Mouse (Mus musculus) kidney, embryonic 14.5 days (tissue): ENCODE data around the gene Slco1a6. TPM values are rescaled to one million over a fixed set of nuclear protein-coding genes. Genes with fewer than 3 reads are reported as not detected.
A peak's percentile ranks its signal among the peaks of the same experiment; 100 is the strongest.
"Not testable (repeated sequence)": the region's sequence is repeated elsewhere in the genome, so short reads cannot be mapped to it uniquely, and the experiment has no call there.

Experiments
- ATAC-seq: fragments of 200-750 bp; cut with Nextera tagmentation; 2 replicates; pipeline ENCODE4 v1.8.0; 2017; ENCODE audit warnings: moderate number of reproducible peaks, mild to moderate bottlenecking, moderate TSS enrichment, moderate library complexity; ENCODE audit not compliant: low FRiP score, low TSS enrichment
- H3K27ac ChIP-seq: fragments of 300-500 bp; sonication (generic); 2 replicates; pipeline ENCODE4 v1.5.1; 2014; ENCODE audit warnings: low read depth, mild to moderate bottlenecking, low read length, moderate library complexity, mixed read lengths
- H3K27me3 ChIP-seq: fragments of 300-500 bp; sonication (generic); 2 replicates; pipeline ENCODE4 v1.6.1; 2014; ENCODE audit warnings: mild to moderate bottlenecking, low read length; ENCODE audit not compliant: control insufficient read depth, insufficient read depth
- H3K36me3 ChIP-seq: fragments of 300-500 bp; sonication (generic); 2 replicates; pipeline ENCODE4 v1.6.1; 2014; ENCODE audit warnings: low read length, mixed read lengths; ENCODE audit not compliant: control insufficient read depth, insufficient read depth
- H3K4me1 ChIP-seq: fragments of 300-500 bp; sonication (generic); 2 replicates; pipeline ENCODE4 v1.6.1; 2014; ENCODE audit warnings: low read length, mixed read lengths; ENCODE audit not compliant: control insufficient read depth, insufficient read depth
- H3K4me2 ChIP-seq: fragments of 300-500 bp; sonication (generic); replicated peaks from 2 replicates; pipeline ENCODE4 v1.6.1; 2014; ENCODE audit warnings: low read depth, mild to moderate bottlenecking, low read length
- H3K4me3 ChIP-seq: fragments of 300-500 bp; sonication (generic); 2 replicates; pipeline ENCODE4 v1.5.1; 2014; ENCODE audit warnings: mild to moderate bottlenecking, low read length
- H3K9ac ChIP-seq: fragments of 300-500 bp; sonication (generic); 2 replicates; pipeline ENCODE4 v1.6.1; 2014; ENCODE audit warnings: low read depth, mild to moderate bottlenecking, low read length, moderate library complexity
- H3K9me3 ChIP-seq: fragments of 300-500 bp; sonication (generic); 2 replicates; pipeline ENCODE4 v1.6.1; 2016; ENCODE audit warnings: low read length; ENCODE audit not compliant: control insufficient read depth
- WGBS: fragments of 180-500 bp; shearing (Covaris S2); extraction: QIAGEN DNeasy Blood & Tissue Kit; methylation state at CpG from one replicate; pipeline ENCODE4 v1.1.7; 2014; 5-methylcytosine and 5-hydroxymethylcytosine counted together
- polyA plus RNA-seq: library from polyadenylated mRNA; unstranded; fragments of >200 nt; fragmentation: Nextera tagmentation; extraction: Ambion mirVana; gene quantifications from 2 replicates; pipeline ENCODE4 v1.2.1, GENCODE M21; 2014

The Slco1a6 gene
- polyA plus RNA-seq, 1 experiment from 2014 or later, result 1.3 TPM

- ATAC-seq, result no peak
- Histone ChIP-seq H3K9ac (no peak overlapping the region), H3K9me3 (no peaks in the 10 kb centered on the region), H3K4me1 (no peaks in the 10 kb centered on the region), H3K4me2 (no peak overlapping the region), H3K27me3 (no peaks in the 10 kb centered on the region), H3K4me3 (no peak overlapping the region), H3K27ac (no peak overlapping the region), H3K36me3 (no peaks in the 10 kb centered on the region)
- 72% methylated on average over 1 of the region's 1 CpGs for WGBS
Measured at GRCm38 (mm10) chr6:142191962-142192361, 16.4 kb downstream of the Slco1a6 start.

GRCm38 (mm10) chr6:142187426-142187825 lies 20.9 kb downstream of the Slco1a6 start:
- H3K9me3 ChIP-seq, result no peaks in the 10 kb centered on the region
- 96% methylated on average over 3 of the region's 3 CpGs for WGBS

DNA sequence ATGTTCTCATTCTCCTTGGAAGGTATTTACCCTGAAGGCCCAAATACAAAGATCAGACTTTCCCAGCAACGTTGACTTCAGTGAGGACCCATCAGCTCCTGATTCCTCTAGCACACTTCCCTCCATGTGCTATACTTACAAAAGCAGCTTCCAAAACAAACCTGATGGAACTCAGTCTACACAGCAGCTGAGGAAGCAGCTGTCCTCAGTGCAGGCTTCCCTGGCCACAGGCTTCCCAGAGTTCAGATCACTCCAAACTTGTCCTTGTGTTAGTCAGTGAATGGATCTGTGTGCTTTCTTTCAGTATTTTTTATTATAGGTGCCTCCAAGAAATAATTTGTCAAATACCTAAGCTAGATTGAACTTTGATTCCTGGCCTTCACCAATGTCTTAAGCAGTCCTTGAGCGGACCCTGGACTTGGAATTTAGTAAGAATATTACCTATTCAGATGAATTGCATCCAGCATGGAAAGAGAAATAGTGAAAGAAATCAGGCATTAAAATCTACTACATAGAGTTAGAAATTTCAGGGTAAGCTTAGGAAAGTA lies 22.4 kb downstream of the Slco1a6 start:
- WGBS, result 75% methylated on average over 2 of the region's 2 CpGs
- Histone ChIP-seq H3K9me3 (no peaks in the 10 kb centered on the region), H3K4me1 (no peaks in the 10 kb centered on the region), H3K27ac (no peak overlapping the region), H3K27me3 (no peaks in the 10 kb centered on the region), H3K4me2 (no peak overlapping the region), H3K9ac (no peak overlapping the region), H3K36me3 (no peaks in the 10 kb centered on the region), H3K4me3 (no peak overlapping the region)
- ATAC-seq, result no peak

More at GRCm38 (mm10) chr6:142187426-142187825, 20.9 kb downstream of the Slco1a6 start:
- Histone ChIP-seq H3K4me1 (no peaks in the 10 kb centered on the region), H3K4me2 (no peak overlapping the region), H3K36me3 (no peaks in the 10 kb centered on the region), H3K4me3 (no peak overlapping the region), H3K27ac (no peak overlapping the region), H3K9ac (no peak overlapping the region), H3K27me3 (no peaks in the 10 kb centered on the region)
- ATAC-seq, result no peak

GRCm38 (mm10) chr6:142163406-142163805 lies 44.9 kb downstream of the Slco1a6 start:
- H3K4me1 ChIP-seq, result no peaks in the 10 kb centered on the region
- H3K36me3 ChIP-seq, result no peaks in the 10 kb centered on the region
- H3K4me2 ChIP-seq, result no peak overlapping the region
- H3K27me3 ChIP-seq, result no peaks in the 10 kb centered on the region
- no peak for ATAC-seq
- H3K4me3 ChIP-seq, result no peak overlapping the region
- no peaks in the 10 kb centered on the region for H3K9me3 ChIP-seq
- no peak overlapping the region for H3K27ac ChIP-seq
- 81% methylated on average over 5 of the region's 5 CpGs for WGBS
- H3K9ac ChIP-seq, result no peak overlapping the region

- no peak overlapping the region for H3K4me3 ChIP-seq
- H3K4me2 ChIP-seq, result no peak overlapping the region
- H3K9me3 ChIP-seq, result no peaks in the 10 kb centered on the region
- H3K27me3 ChIP-seq, result no peaks in the 10 kb centered on the region
- no peak overlapping the region for H3K27ac ChIP-seq
- H3K36me3 ChIP-seq, result no peaks in the 10 kb centered on the region
- WGBS, result 88% methylated on average over 2 of the region's 2 CpGs
- H3K4me1 ChIP-seq, result no peaks in the 10 kb centered on the region
- no peak; the same call in 1 of the 2 replicates for ATAC-seq
- H3K9ac ChIP-seq, result no peak overlapping the region
Measured at GRCm38 (mm10) chr6:142161171-142161570, 47.1 kb downstream of the Slco1a6 start.

- WGBS, result 90% methylated on average over 2 of the region's 10 CpGs
- not testable (repeated sequence) for H3K9ac ChIP-seq, H3K4me3 ChIP-seq, H3K4me2 ChIP-seq, H3K27ac ChIP-seq, H3K36me3 ChIP-seq, H3K9me3 ChIP-seq, H3K4me1 ChIP-seq, H3K27me3 ChIP-seq, ATAC-seq
Measured at GRCm38 (mm10) chr6:142154081-142154480, 54.2 kb downstream of the Slco1a6 start.

- ATAC-seq, result no peak
- H3K36me3 ChIP-seq, result no peaks in the 10 kb centered on the region
- H3K9ac ChIP-seq, result no peak overlapping the region
- no peaks in the 10 kb centered on the region for H3K4me1 ChIP-seq
- H3K4me3 ChIP-seq, result no peak overlapping the region
- no peak overlapping the region for H3K4me2 ChIP-seq
- H3K27ac ChIP-seq, result no peak overlapping the region
- no peaks in the 10 kb centered on the region; the same call in 1 of the 2 replicates for H3K9me3 ChIP-seq
- WGBS, result 98% methylated on average over 1 of the region's 1 CpGs
- no peaks in the 10 kb centered on the region for H3K27me3 ChIP-seq
Measured at GRCm38 (mm10) chr6:142148371-142148770, 60.0 kb downstream of the Slco1a6 start.

DNA sequence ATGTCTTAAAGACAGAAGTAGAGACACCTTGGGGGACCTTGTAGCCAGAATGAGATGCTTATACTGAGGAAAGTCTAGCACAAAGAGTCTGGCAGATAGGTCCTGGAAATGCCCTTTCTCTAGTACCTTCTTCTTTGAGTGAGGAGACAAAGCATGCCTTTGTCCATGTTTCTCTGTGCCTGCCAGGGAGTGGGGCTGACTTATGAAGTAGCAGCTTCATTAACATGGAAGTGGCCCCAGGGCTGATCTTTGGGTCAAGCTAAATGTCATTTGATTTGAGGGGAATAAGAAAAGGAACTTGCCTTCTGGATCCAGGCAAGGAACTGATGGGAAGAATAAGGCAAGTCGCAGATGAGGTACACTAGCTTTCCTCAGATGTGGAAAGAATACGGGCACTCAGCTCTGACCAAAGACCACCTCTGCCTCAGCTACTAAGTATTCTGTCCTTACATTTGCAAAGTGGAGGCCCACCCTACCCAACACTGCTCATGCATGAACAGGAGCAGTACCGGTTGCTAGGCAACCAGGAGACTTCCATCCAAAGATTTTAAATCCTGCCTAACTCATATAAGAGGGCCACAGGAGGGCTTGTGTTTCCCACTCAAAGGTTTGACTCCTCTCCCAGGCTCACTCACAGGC lies 96.5 kb downstream of the Slco1a6 start:
- 74% methylated on average over 3 of the region's 3 CpGs for WGBS
- Histone ChIP-seq H3K27ac (no peak overlapping the region), H3K4me2 (no peak overlapping the region), H3K4me3 (no peak overlapping the region), H3K9me3 (no peaks in the 10 kb centered on the region), H3K36me3 (no peaks in the 10 kb centered on the region), H3K27me3 (no peaks in the 10 kb centered on the region), H3K9ac (no peak overlapping the region), H3K4me1 (no peaks in the 10 kb centered on the region)
- ATAC-seq, result peak; percentile 93

DNA sequence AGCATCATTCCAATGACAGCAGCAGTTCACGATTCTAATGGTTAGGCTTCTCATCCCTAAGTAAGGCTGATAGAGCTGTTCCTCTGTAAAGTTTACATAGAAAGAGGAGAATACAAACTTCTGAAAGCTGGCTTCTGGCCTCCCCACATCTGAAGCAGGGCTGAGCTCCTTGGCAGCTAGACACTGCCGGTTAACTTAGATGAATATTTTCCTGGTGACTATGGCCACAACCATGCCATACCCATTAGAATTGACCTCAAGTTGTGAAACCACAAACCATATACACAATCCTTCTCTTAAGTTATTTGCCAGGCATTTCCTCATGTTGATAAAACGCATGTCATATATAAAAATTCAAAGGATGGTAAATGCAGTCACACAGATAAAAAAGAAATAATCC lies 117.2 kb downstream of the Slco1a6 start:
- H3K4me3 ChIP-seq, result no peak overlapping the region
- WGBS, result 91% methylated on average over 3 of the region's 3 CpGs
- no peak for ATAC-seq
- no peaks in the 10 kb centered on the region for H3K4me1 ChIP-seq
- no peaks in the 10 kb centered on the region for H3K9me3 ChIP-seq
- no peaks in the 10 kb centered on the region for H3K27me3 ChIP-seq
- no peak overlapping the region for H3K9ac ChIP-seq
- H3K36me3 ChIP-seq, result no peaks in the 10 kb centered on the region
- no peak overlapping the region for H3K4me2 ChIP-seq
- H3K27ac ChIP-seq, result no peak overlapping the region
